ENCODE assay signal across 29 mouse cellular contexts in genomic region chr19:57177334-57177733, GRCm38 (mm10).
DNase-seq lines count a peak whose midpoint lies in the region; ATAC-seq and TF ChIP-seq lines count a peak whose summit lies in the region.
"Had no signal": no experiment of that assay in that cellular context is flagged by ENCODE, and none has a peak within 500 bp of the region (broad histone marks: within the 10 kb centered on the region; RNA-seq: fewer than 3 reads in every experiment).

No protein-coding gene starts in this region.

- peak overlapping the region; percentile 49 for H3K27ac ChIP-seq in heart, adult 2 months
- peak overlapping the region; percentile 64 for H3K27ac ChIP-seq in heart, embryonic 16.5 days (ENCODE audit: low read length)
- 0 out of 2 replicates have a peak overlapping the region, but pooled peaks have one; percentile 25 for H3K27ac ChIP-seq in brown adipose tissue, adult 24 weeks (replicated peaks; ENCODE audit: low read depth, low read length)
- H3K27ac ChIP-seq: embryonic facial prominence, embryonic 12.5 days; forebrain, embryonic 10.5 days; forebrain, embryonic 15.5 days; hindbrain, embryonic 10.5 days; hindbrain, embryonic 15.5 days; kidney, embryonic 15.5 days; layer of hippocampus, adult 2 months; left cerebral cortex, adult 2 months; limb, embryonic 13.5 days; liver, embryonic 12.5 days; macrophage; midbrain, embryonic 15.5 days; neural tube, embryonic 15.5 days had no signal

- no peak for DNase-seq in heart, adult 2 months
- DNase-seq in heart, adult 8-10 months (ENCODE audit: low spot score) = no peak
- no peak for DNase-seq in heart, adult 9 months (ENCODE audit: low spot score in 2 of 2)
- DNase-seq in heart, postnatal 4 days = peak; percentile 44
- DNase-seq: adrenal gland, postnatal 36 days; B cell, adult 2 months; cerebellum, adult 8-10 months; cerebellum, postnatal 36 days; kidney, adult 11 months; lung, postnatal 10 days; retina, postnatal 1 day; right cerebral cortex, postnatal 14 days; thymus, postnatal 4 days had no signal

- H3K9me3 ChIP-seq in heart, embryonic 16.5 days (replicated peaks; ENCODE audit: control insufficient read depth, low read length) = no peaks in the 10 kb centered on the region
- H3K9me3 ChIP-seq: embryonic facial prominence, embryonic 12.5 days; forebrain, embryonic 10.5 days; forebrain, embryonic 15.5 days; hindbrain, embryonic 10.5 days; hindbrain, embryonic 15.5 days; kidney, embryonic 15.5 days; limb, embryonic 13.5 days; liver, embryonic 12.5 days; midbrain, embryonic 15.5 days; neural tube, embryonic 15.5 days had no signal

- no peak for TF ChIP-seq POLR2A in heart, adult 2 months (IDR thresholded peaks at IDR 0.05; ENCODE audit: insufficient read depth, low read depth, low read length)

- ATAC-seq in heart, embryonic 16.5 days (replicated peaks; ENCODE audit: extremely low read depth, insufficient read depth, low FRiP score) = no peak
- ATAC-seq: forebrain, embryonic 15.5 days; inflammation-experienced regulatory T-cells, adult 6 months; liver, embryonic 12.5 days; midbrain, embryonic 15.5 days had no signal

- TF ChIP-seq EP300 in heart, adult 2 months (IDR thresholded peaks at IDR 0.05; ENCODE audit: insufficient read depth, low read depth, low read length) = 0 out of 2 replicates have a peak, but pooled peaks have one; percentile 35

- H3K4me3 ChIP-seq in heart, adult 2 months = no peak overlapping the region
- H3K4me3 ChIP-seq in heart, embryonic 16.5 days (ENCODE audit: low read length) = no peak overlapping the region
- no peak overlapping the region for H3K4me3 ChIP-seq in brown adipose tissue, adult 24 weeks (ENCODE audit: insufficient read depth, low read depth, low read length)
- H3K4me3 ChIP-seq: embryonic facial prominence, embryonic 12.5 days; forebrain, embryonic 10.5 days; forebrain, embryonic 15.5 days; hindbrain, embryonic 10.5 days; hindbrain, embryonic 15.5 days; kidney, embryonic 15.5 days; layer of hippocampus, adult 2 months; left cerebral cortex, adult 2 months; limb, embryonic 13.5 days; liver, embryonic 12.5 days; midbrain, embryonic 15.5 days; neural tube, embryonic 15.5 days had no signal

- no peak overlapping the region for H3K9ac ChIP-seq in heart, adult 2 months (ENCODE audit: low read depth, low read length)
- H3K9ac ChIP-seq in heart, embryonic 16.5 days (ENCODE audit: low read length) = no peak overlapping the region
- H3K9ac ChIP-seq: embryonic facial prominence, embryonic 12.5 days; forebrain, embryonic 15.5 days; hindbrain, embryonic 15.5 days; kidney, embryonic 15.5 days; limb, embryonic 13.5 days; liver, embryonic 12.5 days; midbrain, embryonic 15.5 days; neural tube, embryonic 15.5 days had no signal

- peaks cover 39% of the 10 kb centered on the region for H3K36me3 ChIP-seq in heart, adult 2 months (ENCODE audit: control insufficient read depth, insufficient read depth, low read length)
- H3K36me3 ChIP-seq in heart, embryonic 16.5 days (ENCODE audit: control insufficient read depth, insufficient read depth) = peaks cover 9% of the 10 kb centered on the region
- H3K36me3 ChIP-seq: embryonic facial prominence, embryonic 12.5 days; forebrain, embryonic 10.5 days; forebrain, embryonic 15.5 days; hindbrain, embryonic 10.5 days; hindbrain, embryonic 15.5 days; kidney, embryonic 15.5 days; limb, embryonic 13.5 days; liver, embryonic 12.5 days had no signal

- no peak for TF ChIP-seq CTCF in heart, adult 2 months (IDR thresholded peaks at IDR 0.05)

- intact Hi-C loops in heart, adult 2 months (cut with DNase I) = loop anchor here (5.0 kb wide), 1 partner anchor 35 kb away; no protein-coding TSS in a partner anchor

- peaks cover 56% of the 10 kb centered on the region for H3K4me1 ChIP-seq in heart, adult 2 months (ENCODE audit: control insufficient read depth, insufficient read depth, low read length)
- H3K4me1 ChIP-seq in heart, embryonic 16.5 days (ENCODE audit: control insufficient read depth, insufficient read depth, low read length) = peaks cover 39% of the 10 kb centered on the region
- H3K4me1 ChIP-seq in brown adipose tissue, adult 24 weeks (ENCODE audit: control insufficient read depth, insufficient read depth, insufficient read length, low read length) = peaks cover 35% of the 10 kb centered on the region
- H3K4me1 ChIP-seq: forebrain, embryonic 15.5 days; hindbrain, embryonic 15.5 days; midbrain, embryonic 15.5 days had no signal

- H3K4me2 ChIP-seq in heart, embryonic 16.5 days (ENCODE audit: low read depth, low read length) = no peak overlapping the region
- H3K4me2 ChIP-seq: embryonic facial prominence, embryonic 12.5 days; forebrain, embryonic 15.5 days; hindbrain, embryonic 15.5 days; kidney, embryonic 15.5 days; limb, embryonic 13.5 days; liver, embryonic 12.5 days; midbrain, embryonic 15.5 days; neural tube, embryonic 15.5 days had no signal

- no peaks in the 10 kb centered on the region for H3K27me3 ChIP-seq in heart, adult 2 months (ENCODE audit: control insufficient read depth, insufficient read depth, low read length)
- H3K27me3 ChIP-seq in heart, embryonic 16.5 days (ENCODE audit: control insufficient read depth, insufficient read depth, low read length) = no peaks in the 10 kb centered on the region
- H3K27me3 ChIP-seq: forebrain, embryonic 15.5 days; hindbrain, embryonic 15.5 days; kidney, embryonic 15.5 days; limb, embryonic 13.5 days; liver, embryonic 12.5 days; midbrain, embryonic 15.5 days; neural tube, embryonic 15.5 days had no signal

- WGBS in heart, adult 2 months = 53% methylated on average over 6 of the region's 6 CpGs
- 53% methylated on average over 6 of the region's 6 CpGs for WGBS in heart, embryonic 16.5 days

- peaks cover 8% of the 10 kb centered on the region for H3K79me2 ChIP-seq in heart, adult 2 months (replicated peaks; ENCODE audit: control insufficient read depth, insufficient read depth, low read length)
